Mouse (Mus musculus) gastrocnemius, postnatal 25 days (tissue): ENCODE results near the gene Aip. TPM values are rescaled to one million over a fixed set of nuclear protein-coding genes. Genes with fewer than 3 reads are reported as not detected.

Experiments
- total RNA-seq, 2 experiments: library from RNA; stranded (reverse); gene quantifications; 1 replicate in 1 of 2; 2 replicates in 1 of 2; pipeline ENCODE4 v1.2.3; 2021

Gene Aip
- total RNA-seq, 2 experiments from 2014 or later = 58.2 to 68.5 TPM

Other genes with a start within 250 kb of the Aip start
- 1 to 10 TPM; 5.2 to 7.0 TPM for gene Tcirg1, start 218.7 kb downstream of the Aip start, total RNA-seq
- gene Ndufs8, start 213.1 kb downstream of the Aip start, total RNA-seq = 100 to 1,000 TPM; 260 to 277 TPM
- 1 to 10 TPM; 1.4 to 1.7 TPM for gene Aldh3b1, start 196.1 kb downstream of the Aip start, total RNA-seq
- gene Unc93b1, start 190.7 kb downstream of the Aip start, total RNA-seq = 10 to 100 TPM in 1 of 2 experiments, 1 to 10 TPM in 1; 8.4 to 10.2 TPM
- gene Aldh3b3, start 167.2 kb downstream of the Aip start, total RNA-seq = not detected
- gene Aldh3b2, start 153.5 kb downstream of the Aip start, total RNA-seq = 1 to 10 TPM in 1 of 2 experiments, not detected in 1; 1.0 TPM
- gene Acy3, start 139.3 kb downstream of the Aip start, total RNA-seq = 1 to 10 TPM; 1.7 to 2.7 TPM
- not detected for gene Tbx10, start 133.1 kb downstream of the Aip start, total RNA-seq
- 10 to 100 TPM; 21.5 to 23.1 TPM for gene Nudt8, start 125.3 kb downstream of the Aip start, total RNA-seq
- gene Gm49405, start 125.2 kb downstream of the Aip start, total RNA-seq = under 1 TPM; 0.31 to 0.35 TPM
- under 1 TPM; 0.69 to 0.75 TPM for gene Doc2g, start 122.5 kb downstream of the Aip start, total RNA-seq
- gene Ndufv1, start 113.1 kb downstream of the Aip start, total RNA-seq = 100 to 1,000 TPM; 412 to 474 TPM
- gene Gstp1, start 87.9 kb downstream of the Aip start, total RNA-seq = 100 to 1,000 TPM; 344 to 356 TPM
- 100 to 1,000 TPM; 118 to 133 TPM for gene Gstp2, start 79.8 kb downstream of the Aip start, total RNA-seq
- not detected for gene Gstp3, start 66.3 kb downstream of the Aip start, total RNA-seq
- not detected for gene Cabp2, start 44.3 kb downstream of the Aip start, total RNA-seq
- 10 to 100 TPM; 17.8 to 23.4 TPM for gene Cdk2ap2, start 28.7 kb downstream of the Aip start, total RNA-seq
- gene Pitpnm1, start 25.9 kb downstream of the Aip start, total RNA-seq = 1 to 10 TPM; 2.8 to 5.7 TPM
- gene Gpr152, start 13.9 kb upstream of the Aip start, total RNA-seq = not detected
- not detected for gene Cabp4, start 18.2 kb upstream of the Aip start, total RNA-seq
- gene Coro1b, start 22.8 kb upstream of the Aip start, total RNA-seq = 10 to 100 TPM; 15.9 to 24.1 TPM
- gene Ptprcap, start 27.7 kb upstream of the Aip start, total RNA-seq = under 1 TPM in 1 of 2 experiments, not detected in 1; 0.35 TPM
- gene Rps6kb2, start 37.5 kb upstream of the Aip start, total RNA-seq = 10 to 100 TPM; 19.9 to 24.4 TPM
- 10 to 100 TPM; 17.7 to 20.0 TPM for gene Carns1, start 49.6 kb upstream of the Aip start, total RNA-seq
- 1 to 10 TPM; 4.7 to 5.9 TPM for gene Tbc1d10c, start 65.4 kb upstream of the Aip start, total RNA-seq
- gene Ppp1ca, start 66.2 kb upstream of the Aip start, total RNA-seq = 100 to 1,000 TPM; 206 to 208 TPM
- 1 to 10 TPM; 2.5 to 3.5 TPM for gene Rad9a, start 75.8 kb upstream of the Aip start, total RNA-seq
- under 1 TPM; 0.28 to 0.59 TPM for gene Clcf1, start 88.4 kb upstream of the Aip start, total RNA-seq
- gene AC109138.7, start 88.5 kb upstream of the Aip start, total RNA-seq = not detected
- 10 to 100 TPM; 13.0 to 21.1 TPM for gene Pold4, start 106.0 kb upstream of the Aip start, total RNA-seq
- gene Ssh3, start 143.3 kb upstream of the Aip start, total RNA-seq = 1 to 10 TPM; 3.4 to 3.9 TPM
- under 1 TPM; 0.33 to 0.64 TPM for gene Ankrd13d, start 157.3 kb upstream of the Aip start, total RNA-seq
- gene Grk2, start 180.4 kb upstream of the Aip start, total RNA-seq = 10 to 100 TPM; 39.2 to 47.9 TPM